Mouse (Mus musculus) c-Kit-positive CD71-negative TER-119-negative erythroid progenitor cells, embryonic 14.5 days (primary cell): ENCODE data around the gene Polr3gl.
A peak's percentile ranks its signal among the peaks of the same experiment; 100 is the strongest.
"Not testable (repeated sequence)": the region's sequence is repeated elsewhere in the genome, so short reads cannot be mapped to it uniquely, and the experiment has no call there.

Experiments
- DNase-seq: peaks from one replicate; pipeline ENCODE4 v3.0.0-alpha.2; 2013; ENCODE audit warnings: low read depth

Polr3gl gene

GRCm38 (mm10) chr3:96593790-96594560 lies at the start of gene Polr3gl:
Gene Polr3gl, minus strand, starts transcription at chr3:96594181.
- peak; percentile 88 for DNase-seq

GRCm38 (mm10) chr3:96639219-96639618 lies 45.2 kb upstream of the Polr3gl start:
- DNase-seq: peak; percentile 58

- no peak for DNase-seq
Measured at GRCm38 (mm10) chr3:96636448-96636847, 42.5 kb upstream of the Polr3gl start.

GRCm38 (mm10) chr3:96635906-96636305 lies 41.9 kb upstream of the Polr3gl start:
- peak; percentile 10 for DNase-seq

GRCm38 (mm10) chr3:96634928-96635879 lies 41.2 kb upstream of the Polr3gl start, which contains the start of the genes Pex11b and Gm42957:
Gene Pex11b, plus strand, starts transcription at chr3:96635376.
Gene Gm42957, plus strand, starts transcription at chr3:96635474.
- peak; percentile 73 for DNase-seq

- DNase-seq: no peak
Measured at GRCm38 (mm10) chr3:96634015-96634414, 40.0 kb upstream of the Polr3gl start.

- no peak for DNase-seq
Measured at GRCm38 (mm10) chr3:96632058-96632457, 38.1 kb upstream of the Polr3gl start.

- DNase-seq: peak; percentile 98
Measured at GRCm38 (mm10) chr3:96629729-96630600, 36.0 kb upstream of the Polr3gl start, which contains the start of gene Rbm8a. Gene Rbm8a, plus strand, starts transcription at chr3:96629933.

- no peak for DNase-seq
Measured at GRCm38 (mm10) chr3:96623201-96623600, 29.2 kb upstream of the Polr3gl start.

- no peak for DNase-seq
Measured at GRCm38 (mm10) chr3:96617941-96618340, 24.0 kb upstream of the Polr3gl start.

GRCm38 (mm10) chr3:96606618-96607017 lies 12.6 kb upstream of the Polr3gl start:
- no peak for DNase-seq

GRCm38 (mm10) chr3:96606007-96606406 lies 12.0 kb upstream of the Polr3gl start:
- DNase-seq: not testable (repeated sequence)

GRCm38 (mm10) chr3:96603311-96603710 lies 9.3 kb upstream of the Polr3gl start:
- DNase-seq: no peak

- no peak for DNase-seq
Measured at GRCm38 (mm10) chr3:96602704-96603084, 8.7 kb upstream of the Polr3gl start.

GRCm38 (mm10) chr3:96601941-96602703 lies 8.1 kb upstream of the Polr3gl start:
- DNase-seq: no peak

GRCm38 (mm10) chr3:96601251-96601787 lies 7.3 kb upstream of the Polr3gl start:
- no peak for DNase-seq

- DNase-seq: peak; percentile 86
Measured at GRCm38 (mm10) chr3:96600639-96601250, 6.8 kb upstream of the Polr3gl start, which contains the start of gene Lix1l. Gene Lix1l, plus strand, starts transcription at chr3:96601149.

- DNase-seq: no peak
Measured at GRCm38 (mm10) chr3:96599411-96599810, 5.4 kb upstream of the Polr3gl start.

GRCm38 (mm10) chr3:96599069-96599393 lies 5.0 kb upstream of the Polr3gl start:
- DNase-seq: no peak
